Mouse (Mus musculus): ENCODE data around the gene Rpl11. TPM values are rescaled to one million over a fixed set of nuclear protein-coding genes. Genes with fewer than 3 reads are reported as not detected.

Rpl11 gene
- polyA plus RNA-seq, 1 experiment, result 507 TPM

DNA sequence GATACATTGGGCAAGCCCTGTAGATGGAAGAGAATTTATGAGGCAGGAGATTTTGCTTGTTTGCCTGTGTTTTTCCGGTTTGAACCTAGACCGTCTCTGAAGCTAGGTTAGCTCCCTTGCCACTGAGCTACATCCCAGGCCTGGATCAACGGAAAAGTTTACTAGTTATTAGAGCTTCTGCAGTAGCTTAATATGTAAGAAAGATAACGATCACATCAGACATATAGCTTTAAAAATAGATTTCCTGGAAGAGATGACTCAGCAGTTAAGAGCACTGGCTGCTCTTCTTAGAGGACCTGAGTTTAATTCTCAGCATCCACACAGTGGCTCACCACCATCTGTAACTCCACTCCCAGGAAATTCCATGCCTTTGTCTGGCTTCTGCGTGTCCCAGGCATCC lies 24.5 kb downstream of the Rpl11 start:
- no peak for DNase-seq (ENCODE audit: extremely low spot score in 1 of 2, low spot score in 1 of 2)

DNA sequence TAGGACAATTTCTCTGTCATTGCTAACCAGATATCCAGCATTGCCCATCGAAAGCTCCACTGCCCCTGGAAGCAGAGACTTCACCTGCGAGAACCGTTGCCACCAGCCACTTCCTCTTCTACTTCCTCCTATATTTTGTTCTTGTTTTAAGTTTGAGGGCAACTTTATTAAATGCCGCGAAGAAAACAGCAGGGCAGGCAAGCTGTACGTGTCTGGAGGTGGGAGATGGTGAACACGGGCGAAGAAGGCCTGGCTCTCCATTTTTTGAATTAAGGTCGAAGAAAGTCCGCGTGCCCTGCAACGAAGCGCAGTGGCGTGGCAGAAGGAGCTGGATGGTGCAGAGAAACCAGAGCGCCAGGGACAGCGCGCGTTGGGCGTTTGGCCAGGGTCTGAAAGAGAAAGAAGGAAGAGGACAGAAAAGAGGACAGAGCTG lies 25.1 kb downstream of the Rpl11 start:
- no peak for DNase-seq (ENCODE audit: extremely low spot score in 1 of 2, low spot score in 1 of 2)

DNA sequence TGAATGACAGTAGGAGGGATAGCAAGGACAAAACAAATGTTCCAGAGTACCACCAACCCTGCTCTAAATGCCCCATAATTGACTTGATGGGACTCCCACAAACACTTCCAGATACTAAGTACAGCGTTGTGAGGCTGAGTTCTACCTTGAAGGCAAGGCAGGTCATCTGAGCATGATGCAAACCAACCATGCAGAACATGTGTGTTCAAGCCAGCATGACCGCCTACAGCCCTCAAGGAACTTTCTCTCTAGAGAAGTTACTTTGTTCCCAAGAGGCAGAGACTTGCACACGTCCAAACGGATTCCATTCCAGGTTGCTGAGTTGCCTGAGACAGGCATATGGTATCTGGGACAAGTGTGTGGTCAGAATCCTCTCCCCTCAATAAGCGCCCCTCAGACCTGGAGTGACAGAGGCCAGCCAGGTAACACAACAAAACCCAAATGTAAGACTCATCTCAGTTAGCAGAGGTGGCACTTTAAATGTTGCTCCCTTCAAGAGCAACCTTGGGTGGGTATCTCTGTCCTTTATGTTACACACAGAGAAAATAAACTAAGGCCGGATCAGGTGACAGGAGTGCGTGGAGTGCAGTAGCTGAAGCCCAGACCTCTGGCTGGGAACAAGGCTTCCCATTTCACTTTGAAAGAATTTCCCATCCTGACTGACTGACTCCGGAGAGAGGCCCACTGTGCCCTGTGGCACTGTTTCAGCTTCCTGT lies 25.7 kb downstream of the Rpl11 start:
- no peak for DNase-seq (ENCODE audit: extremely low spot score in 1 of 2, low spot score in 1 of 2)

DNA sequence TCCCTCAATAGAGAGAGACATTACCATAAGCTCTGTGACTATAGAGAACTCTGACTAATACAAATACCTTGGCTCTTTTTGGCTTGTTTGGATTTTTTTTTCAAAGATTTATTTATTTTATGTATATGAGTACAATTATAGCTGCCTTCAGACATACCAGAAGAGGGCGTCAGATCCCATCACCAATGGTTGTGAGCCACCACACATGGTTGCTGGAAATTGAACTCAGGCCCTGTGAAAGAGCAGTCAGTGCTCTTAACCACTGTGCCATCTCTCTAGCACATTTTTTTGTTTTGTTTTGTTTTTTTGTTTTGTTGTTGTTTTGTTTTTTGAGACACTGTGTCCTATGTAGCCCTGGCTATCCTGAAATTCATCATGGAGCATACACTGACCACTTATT lies 27.9 kb downstream of the Rpl11 start:
- DNase-seq (ENCODE audit: extremely low spot score in 1 of 2, low spot score in 1 of 2), result no peak

DNA sequence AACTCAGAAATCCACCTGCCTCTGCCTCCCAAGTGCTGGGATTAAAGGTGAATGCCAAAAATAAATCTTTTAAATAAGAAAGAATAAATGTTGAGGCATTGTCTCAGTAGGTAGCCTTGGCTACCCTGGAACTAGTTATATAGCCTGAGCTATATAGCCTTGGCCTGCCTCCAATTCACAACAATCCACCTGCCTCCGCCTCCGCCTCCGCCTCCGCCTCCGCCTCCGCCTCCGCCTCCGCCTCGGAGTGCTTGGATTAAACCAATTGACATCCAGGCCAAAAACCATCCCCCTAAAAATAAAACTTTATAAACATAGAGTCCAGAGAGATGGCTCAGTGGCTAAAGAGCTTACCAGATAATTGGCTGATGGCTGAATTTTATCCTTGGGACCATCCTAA lies 30.3 kb downstream of the Rpl11 start:
- DNase-seq (ENCODE audit: extremely low spot score in 1 of 2, low spot score in 1 of 2), result no peak

DNA sequence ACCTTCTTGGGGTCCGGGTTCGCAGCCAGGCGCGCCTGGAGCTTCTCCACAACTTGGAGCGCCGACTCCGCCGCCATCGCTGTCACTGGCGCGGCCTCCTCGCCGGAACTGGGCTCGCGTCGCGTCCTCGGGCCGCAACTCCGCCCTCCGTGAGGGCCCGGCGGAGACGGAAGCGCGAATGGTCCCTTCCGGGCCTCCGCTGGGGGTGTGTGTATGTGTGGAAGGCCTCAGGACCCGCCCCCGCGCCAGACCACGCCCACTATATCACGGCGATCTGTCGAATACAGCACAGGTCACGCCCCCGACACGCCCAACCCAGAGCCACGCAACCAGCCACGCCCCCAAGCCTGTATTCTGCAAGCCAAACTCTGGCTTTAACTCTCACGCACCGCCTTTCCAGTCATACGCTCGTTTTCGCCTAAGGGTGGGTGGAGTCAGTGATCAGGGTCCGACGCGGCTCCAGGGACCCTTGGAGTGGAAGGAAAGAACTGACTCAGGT lies 31.6 kb downstream of the Rpl11 start, which contains the start of gene Eloa:
Eloa (minus strand) TSS at position 215 of the 499 bp plus-strand sequence.
- peak; percentile 98 to 100 for DNase-seq (ENCODE audit: extremely low spot score in 1 of 2, low spot score in 1 of 2)

DNA sequence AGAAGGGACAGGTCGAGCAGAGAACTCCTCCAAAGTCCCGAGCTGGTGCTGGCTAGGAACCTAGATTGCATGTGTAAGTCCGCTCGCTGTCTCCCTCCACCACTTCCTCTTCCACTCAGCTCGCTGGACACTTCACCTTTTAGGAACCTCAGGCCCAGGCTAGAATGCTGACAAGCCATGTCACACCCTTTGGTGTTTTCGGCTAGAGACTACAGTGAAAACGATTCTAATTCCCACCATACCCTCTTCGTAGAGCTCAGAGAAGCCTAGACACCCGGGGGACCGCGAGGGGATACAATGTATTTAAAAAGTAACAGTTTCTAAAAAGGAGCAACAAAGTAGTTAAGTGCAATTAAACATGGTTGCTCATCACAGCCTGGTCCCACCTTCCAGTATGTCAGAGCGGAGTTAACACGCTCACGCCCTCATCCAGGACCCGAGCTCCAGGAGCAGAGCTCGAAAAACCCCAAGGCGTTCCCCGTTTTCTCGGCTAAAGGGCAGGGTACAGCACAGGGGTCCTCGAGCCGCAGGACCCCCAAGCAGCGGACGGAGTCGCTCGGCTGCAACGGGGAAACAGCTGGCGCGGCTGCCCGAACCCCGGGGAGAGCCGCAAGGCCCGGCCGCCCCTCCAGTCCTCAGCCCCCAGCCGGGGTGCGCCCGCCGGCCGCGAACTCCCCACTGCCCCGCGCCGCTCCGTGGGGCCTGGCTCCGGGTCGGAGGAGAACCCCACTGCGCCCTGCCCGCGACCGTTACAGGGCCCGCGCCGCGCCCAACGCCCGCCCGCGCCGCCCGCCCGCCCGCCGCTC lies 32.3 kb downstream of the Rpl11 start:
- no peak for DNase-seq (ENCODE audit: extremely low spot score in 1 of 2, low spot score in 1 of 2)

DNA sequence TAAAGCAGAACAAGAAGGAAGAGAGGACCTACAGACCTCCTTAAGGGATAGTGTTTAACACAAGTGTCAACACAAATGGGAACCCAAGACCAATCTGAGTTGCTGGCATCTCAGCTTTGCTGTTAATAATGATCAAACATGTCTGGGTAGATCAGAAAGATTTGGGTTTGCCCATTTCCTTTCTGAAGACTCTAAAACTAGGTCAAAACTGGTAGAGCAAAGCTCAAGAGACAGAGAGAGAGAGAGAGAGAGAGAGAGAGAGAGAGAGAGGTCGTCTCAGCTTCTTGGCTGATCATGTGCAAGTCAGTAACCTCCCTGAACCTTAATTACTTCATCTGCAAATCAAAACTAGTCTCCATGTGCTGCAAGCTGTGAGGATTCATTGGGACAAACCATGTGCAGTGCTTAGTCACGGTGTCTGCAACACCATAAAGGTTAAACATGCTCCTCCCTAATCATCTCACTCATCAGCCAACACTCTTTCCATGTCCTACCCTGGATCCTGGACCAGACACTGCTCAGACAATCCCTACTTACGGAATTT lies 37.1 kb downstream of the Rpl11 start:
- DNase-seq (ENCODE audit: extremely low spot score in 1 of 2, low spot score in 1 of 2), result no peak

DNA sequence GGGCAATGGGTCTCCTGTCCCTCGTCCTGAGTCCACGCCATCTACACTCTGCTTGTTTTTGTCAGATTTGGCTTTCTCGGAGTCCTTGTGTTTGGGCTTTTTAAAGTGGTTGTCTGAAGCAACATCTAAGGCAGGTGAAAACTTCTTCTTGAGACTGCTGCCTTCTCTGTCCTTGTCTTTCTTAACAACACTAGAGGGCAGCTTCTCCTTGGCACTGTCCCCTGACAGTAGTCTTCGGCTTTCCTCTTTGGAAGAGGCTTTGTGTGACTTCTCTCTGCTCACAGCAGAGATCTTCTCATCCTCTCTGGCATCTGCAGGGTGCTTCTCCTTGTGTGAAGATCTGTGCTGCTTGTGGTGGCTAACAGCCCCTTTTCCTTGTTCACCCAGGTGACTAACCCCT lies 42.6 kb downstream of the Rpl11 start:
- no peak for DNase-seq (ENCODE audit: extremely low spot score in 1 of 2, low spot score in 1 of 2)

DNA sequence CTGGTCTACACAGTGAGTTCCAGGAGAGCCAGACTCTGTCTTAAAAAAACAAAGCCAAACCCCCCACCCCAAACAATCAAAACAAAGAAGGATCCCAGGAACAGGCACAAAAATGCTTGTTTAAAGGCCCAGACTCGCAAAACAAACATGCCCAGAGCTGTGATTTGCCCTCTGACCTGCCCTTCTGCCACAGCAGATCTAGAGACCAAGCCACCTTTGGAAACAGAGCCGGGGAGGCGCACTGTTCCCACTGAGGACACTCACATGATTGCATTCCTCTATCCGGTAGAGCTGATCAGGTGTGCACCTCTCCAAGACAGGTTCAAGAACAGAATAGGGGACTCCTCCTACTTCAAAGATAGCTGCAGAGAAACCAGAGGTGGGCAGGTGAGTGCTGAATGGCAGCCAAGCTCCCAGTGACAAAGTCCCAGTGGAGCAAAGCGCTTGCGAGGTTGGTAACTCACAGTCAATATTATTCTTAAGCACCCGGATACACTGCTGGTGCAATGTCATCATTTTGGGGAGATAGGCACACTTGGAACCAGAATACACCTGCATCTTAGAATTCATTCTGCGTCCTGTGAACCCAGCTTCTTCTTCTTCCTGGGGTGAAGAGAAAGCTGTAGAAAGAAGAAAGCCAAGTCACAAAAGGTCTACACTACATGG lies 44.3 kb downstream of the Rpl11 start:
- no peak for DNase-seq (ENCODE audit: extremely low spot score in 1 of 2, low spot score in 1 of 2)

DNA sequence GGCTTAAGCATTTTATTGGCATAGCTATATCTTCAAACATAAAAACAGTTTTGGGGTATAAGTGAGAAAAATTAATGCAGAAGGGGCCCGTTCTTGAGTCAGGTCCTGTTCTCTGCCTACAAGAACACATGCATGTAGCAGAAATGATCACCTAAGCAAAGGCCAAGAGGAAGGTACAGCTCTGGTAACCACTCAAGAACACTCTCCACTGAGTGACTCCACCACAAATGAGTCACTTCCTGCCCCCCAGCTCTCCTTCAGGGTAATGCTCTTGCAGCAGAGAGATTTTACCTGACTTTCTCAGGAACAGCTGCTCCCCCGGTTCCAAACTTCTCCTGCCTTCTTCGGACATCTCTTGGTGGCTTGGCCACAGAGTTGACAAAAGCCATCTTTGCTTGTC lies 46.4 kb downstream of the Rpl11 start:
- DNase-seq (ENCODE audit: extremely low spot score in 1 of 2, low spot score in 1 of 2), result no peak

DNA sequence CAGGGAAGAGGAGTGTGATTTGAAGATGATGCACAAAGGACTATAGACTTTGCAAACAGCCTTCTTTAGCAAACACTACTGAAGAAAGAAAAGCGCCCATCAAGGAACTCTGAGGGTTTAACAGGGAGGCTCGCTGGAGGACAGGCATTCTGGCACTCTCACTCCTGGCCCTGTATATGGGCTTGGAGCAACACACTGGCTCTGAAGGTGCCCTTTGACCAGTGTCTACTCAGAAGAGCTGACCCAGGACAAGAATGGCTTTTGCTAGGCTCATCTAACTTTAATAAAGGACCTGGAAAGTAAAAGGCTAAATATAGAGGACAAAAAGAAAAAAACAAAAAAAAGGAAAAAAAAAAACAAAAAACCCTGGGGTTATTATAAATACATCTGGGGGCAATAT lies 48.3 kb downstream of the Rpl11 start:
- DNase-seq (ENCODE audit: extremely low spot score in 1 of 2, low spot score in 1 of 2), result no peak

DNA sequence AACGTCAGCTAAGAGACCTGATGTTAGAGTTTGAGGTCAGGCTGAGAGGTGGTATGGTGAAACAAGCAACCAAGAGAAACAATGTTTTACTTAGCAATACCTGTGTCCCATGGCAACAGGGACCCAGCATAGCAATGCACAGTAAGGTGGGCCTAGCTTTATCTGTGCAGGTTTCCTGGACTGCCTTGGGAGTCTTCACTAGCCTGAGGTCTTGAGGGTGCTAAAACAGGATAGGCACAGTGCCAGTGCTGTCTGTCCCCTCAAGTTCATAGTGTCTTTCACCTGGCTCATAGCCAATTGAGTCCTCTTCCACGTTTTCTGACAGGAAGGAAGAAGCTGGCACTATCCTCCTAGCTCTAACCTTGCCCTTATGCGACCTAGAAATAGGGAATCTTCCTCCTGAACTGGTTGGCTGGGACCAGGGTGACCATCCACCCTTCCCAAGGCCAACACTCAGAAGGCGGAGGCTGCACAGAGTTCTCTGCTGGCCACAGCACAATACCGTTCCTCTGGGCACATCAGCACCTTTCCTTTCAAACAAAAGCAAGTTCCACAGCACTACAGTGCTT lies 49.0 kb downstream of the Rpl11 start:
- no peak for DNase-seq (ENCODE audit: extremely low spot score in 1 of 2, low spot score in 1 of 2)

DNA sequence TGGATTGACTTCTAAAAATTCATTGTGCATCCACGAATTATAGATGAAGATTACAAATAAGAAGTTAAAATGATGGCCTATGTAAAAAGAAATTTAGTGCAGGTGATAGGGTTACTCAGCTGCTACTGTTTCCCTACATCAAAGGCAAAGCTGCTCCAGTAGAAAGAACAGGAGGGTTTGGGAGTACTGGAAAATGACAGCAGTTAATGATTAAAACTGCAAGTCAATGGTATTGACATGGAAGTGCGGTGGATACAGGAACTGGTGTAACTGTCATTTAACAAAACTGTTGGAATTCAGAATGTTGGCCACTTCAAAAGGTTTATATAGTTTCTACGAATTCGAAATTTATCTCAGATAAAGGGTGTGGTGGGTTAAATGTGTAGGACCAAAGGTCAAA lies 58.1 kb downstream of the Rpl11 start:
- DNase-seq (ENCODE audit: extremely low spot score in 1 of 2, low spot score in 1 of 2), result no peak

DNA sequence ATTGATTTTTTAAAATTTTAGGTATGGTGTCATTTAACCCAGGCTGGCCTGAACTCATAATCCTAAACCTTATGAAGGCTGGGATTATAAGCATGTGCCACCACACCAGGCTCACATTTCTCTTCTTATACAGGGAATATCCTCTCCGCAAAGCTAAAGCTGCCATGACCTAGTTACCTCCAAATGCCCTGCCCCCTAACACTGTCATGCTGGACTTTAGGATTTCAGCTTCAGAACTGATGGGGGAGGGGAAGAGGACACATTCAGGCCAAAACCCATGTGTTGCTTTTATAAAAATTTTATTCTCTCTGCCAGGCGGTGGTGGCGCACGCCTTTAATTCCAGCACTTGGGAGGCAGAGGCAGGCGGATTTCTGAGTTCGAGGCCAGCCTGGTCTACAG lies 59.3 kb downstream of the Rpl11 start:
- DNase-seq (ENCODE audit: extremely low spot score in 1 of 2, low spot score in 1 of 2), result no peak

DNA sequence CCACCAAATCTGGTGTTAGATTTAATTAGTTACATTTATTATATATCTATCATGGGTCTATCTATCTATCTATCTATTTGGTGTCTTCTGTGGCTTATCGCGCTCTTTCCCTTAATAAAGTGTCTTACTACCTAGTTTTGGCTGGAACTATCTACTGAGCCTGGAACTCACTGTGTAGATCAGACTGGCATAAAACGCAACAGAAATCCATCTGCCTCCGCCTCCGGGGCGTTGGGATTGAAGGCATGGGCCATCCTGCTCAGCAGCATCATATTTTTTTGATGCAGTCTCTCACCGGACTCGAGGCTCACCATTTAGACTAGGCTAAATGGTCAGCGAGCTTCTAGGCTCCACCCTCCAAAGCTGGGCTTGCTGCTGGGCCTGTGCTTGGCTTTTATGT lies 65.5 kb downstream of the Rpl11 start:
- DNase-seq (ENCODE audit: extremely low spot score in 1 of 2, low spot score in 1 of 2), result no peak

DNA sequence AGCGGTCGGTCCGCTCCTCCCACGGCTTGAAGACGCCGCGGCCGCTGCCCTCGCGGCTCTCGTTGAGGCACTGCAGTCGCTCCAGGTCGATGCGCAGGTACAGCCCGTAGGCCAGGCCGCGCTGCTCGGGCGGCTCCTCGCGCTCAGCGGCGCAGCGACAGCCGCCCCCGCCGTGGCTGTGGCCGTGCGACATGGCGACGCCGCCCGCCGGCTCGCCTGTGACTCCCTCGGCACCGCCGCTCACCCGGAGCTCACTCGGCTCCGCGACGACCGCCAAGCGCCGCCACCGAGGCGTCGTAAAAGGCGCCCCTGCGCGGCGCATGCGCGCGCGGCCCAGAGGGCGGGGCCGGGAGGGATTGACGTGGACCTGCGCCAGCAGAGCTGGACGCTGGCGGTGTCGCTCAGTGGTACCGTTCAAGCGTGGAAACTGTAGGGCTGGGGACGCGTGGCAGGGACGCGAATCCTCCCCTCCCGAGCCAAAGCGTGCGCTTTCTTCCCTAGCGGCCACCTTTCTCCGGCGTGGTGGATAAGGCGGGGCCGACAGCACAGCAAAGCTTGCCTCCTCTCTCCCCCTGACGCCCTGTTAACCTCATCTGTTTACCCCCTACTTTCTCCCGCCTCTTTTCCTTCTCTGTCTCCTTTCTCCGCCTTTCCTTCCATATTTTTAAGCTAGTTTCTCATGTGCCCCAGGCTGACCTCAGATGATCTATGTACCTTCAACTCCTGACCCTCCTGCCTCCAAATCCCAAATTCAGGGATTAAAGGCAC lies 66.1 kb downstream of the Rpl11 start, which contains the start of gene Pithd1:
Pithd1 (minus strand) TSS at position 322 of the 768 bp plus-strand sequence.
- DNase-seq (ENCODE audit: extremely low spot score in 1 of 2, low spot score in 1 of 2), result peak; percentile 82 to 94

DNA sequence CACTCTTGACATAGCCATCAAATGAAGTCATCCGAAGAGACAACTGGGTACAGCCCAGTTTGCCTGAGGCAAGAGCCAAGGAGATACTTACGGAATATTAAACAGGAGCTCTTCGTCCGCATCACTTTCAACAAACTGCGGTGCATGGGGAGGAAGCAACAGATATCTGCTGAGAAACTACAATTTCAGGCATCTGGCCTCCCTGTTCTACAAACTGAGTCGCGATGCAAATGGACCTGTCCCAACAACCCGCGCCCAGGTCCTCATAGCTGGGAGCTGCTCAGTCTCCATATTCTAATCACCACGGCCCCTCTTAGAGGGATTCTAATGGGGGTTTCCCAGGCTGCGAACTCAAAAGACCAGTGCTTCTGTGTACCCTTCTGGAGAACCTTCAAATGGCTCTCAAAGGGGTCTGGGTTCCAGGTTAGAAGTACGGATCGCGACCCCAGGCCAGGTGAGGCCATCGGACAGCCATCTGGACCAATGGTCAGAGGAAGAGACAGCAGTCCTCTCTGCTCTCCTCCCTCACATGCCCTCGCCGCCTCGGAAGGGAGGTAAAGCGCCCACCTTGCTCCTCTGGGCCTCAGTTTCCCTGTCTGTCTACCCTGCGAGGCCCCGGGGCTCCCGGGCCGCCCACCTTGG lies 66.8 kb downstream of the Rpl11 start:
- no peak for DNase-seq (ENCODE audit: extremely low spot score in 1 of 2, low spot score in 1 of 2)

DNA sequence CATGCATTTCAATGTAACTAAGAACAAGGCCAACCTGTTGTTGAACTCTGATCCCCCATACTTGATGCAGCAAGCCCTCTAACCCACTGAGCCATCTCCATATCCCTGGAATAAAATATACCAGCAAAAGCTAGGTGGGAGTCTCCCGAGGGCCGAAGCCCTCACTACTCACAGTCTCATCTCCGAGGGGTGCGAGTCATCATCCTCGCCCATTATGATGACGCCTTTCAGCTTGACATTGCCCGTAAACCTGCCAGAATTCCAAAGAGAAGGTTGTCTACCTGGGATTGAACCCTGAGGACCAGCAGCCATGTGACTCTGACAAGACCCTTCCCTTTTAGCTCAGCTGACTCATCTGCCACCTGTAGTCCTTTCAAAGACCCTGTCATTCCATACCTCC lies 67.5 kb downstream of the Rpl11 start:
- no peak for DNase-seq (ENCODE audit: extremely low spot score in 1 of 2, low spot score in 1 of 2)

Data from frontal cortex, adult 2 months (tissue).